Mouse (Mus musculus) small intestine, adult 2 months (tissue): ENCODE results near the gene Ywhab.

Experiments used
- CTCF ChIP-seq: fragments of 200-500 bp; IDR thresholded peaks from 2 replicates; pipeline ENCODE4 v1.5.1; 2012; ENCODE audit warnings: low read depth, mild to moderate bottlenecking, control low read depth, inconsistent platforms, low read length, moderate library complexity, mixed read lengths; ENCODE audit not compliant: insufficient replicate concordance, insufficient read length; ENCODE audit errors: extremely low read depth
- POLR2A ChIP-seq: fragments of 200-500 bp; IDR thresholded peaks from 2 replicates; pipeline ENCODE4 v1.6.1; 2012; ENCODE audit warnings: low read depth, mild to moderate bottlenecking, control low read depth, inconsistent platforms, low read length, moderate library complexity

DNA sequence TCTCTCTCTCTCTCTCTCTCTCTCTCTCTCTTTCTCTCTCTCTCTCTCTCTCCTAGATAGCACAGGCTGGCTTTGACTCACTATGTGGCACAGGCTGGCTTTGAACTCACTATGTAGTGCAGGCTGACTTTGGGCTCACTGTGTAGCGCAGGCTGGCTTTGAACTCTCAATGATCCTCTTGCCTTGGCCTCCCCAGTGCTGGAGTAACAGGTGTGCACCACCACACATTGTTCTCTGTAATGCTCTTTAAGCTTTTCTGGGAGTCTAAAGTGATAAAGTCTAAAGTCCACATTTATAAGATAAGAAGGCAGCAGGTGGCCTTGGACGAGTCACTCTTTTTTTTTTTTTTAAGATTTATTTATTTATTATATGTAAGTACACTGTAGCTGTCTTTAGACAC, 46.8 kb downstream of the Ywhab start:
- TF ChIP-seq CTCF = no peak
- TF ChIP-seq POLR2A = no peak
